Mouse (Mus musculus) lung, embryonic 14.5 days (tissue): ENCODE data around the gene M1ap. TPM values are rescaled to one million over a fixed set of nuclear protein-coding genes. Genes with fewer than 3 reads are reported as not detected.
A peak's percentile ranks its signal among the peaks of the same experiment; 100 is the strongest.

Experiments
- ATAC-seq: fragments of 200-750 bp; cut with Nextera tagmentation; 2 replicates; pipeline ENCODE4 v1.8.0; 2017; ENCODE audit warnings: mild to moderate bottlenecking, moderate TSS enrichment, moderate library complexity; ENCODE audit not compliant: insufficient read depth
- DNase-seq: peaks from one replicate; pipeline ENCODE4 v3.0.0-alpha.2; 2015
- H3K27ac ChIP-seq: fragments of 300-500 bp; sonication (generic); 2 replicates; pipeline ENCODE4 v1.5.1; 2014; ENCODE audit warnings: low read depth, mild to moderate bottlenecking, moderate library complexity
- H3K27me3 ChIP-seq: fragments of 300-500 bp; sonication (generic); 2 replicates; pipeline ENCODE4 v1.6.1; 2014; ENCODE audit warnings: low read length, control low read depth; ENCODE audit not compliant: insufficient read depth
- H3K36me3 ChIP-seq: fragments of 300-500 bp; sonication (generic); 2 replicates; pipeline ENCODE4 v1.6.1; 2014; ENCODE audit warnings: control low read depth; ENCODE audit not compliant: insufficient read depth
- H3K4me1 ChIP-seq: fragments of 300-500 bp; sonication (generic); 2 replicates; pipeline ENCODE4 v1.6.1; 2014; ENCODE audit warnings: antibody characterized with exemption, control low read depth; ENCODE audit not compliant: insufficient read depth
- H3K4me2 ChIP-seq: fragments of 300-500 bp; sonication (generic); 2 replicates; pipeline ENCODE4 v1.6.1; 2014; ENCODE audit warnings: mild to moderate bottlenecking
- H3K4me3 ChIP-seq: fragments of 300-500 bp; sonication (generic); 2 replicates; pipeline ENCODE4 v1.5.1; 2014; ENCODE audit warnings: low read depth, low read length
- H3K9ac ChIP-seq: fragments of 300-500 bp; sonication (generic); 2 replicates; pipeline ENCODE4 v1.6.1; 2014
- H3K9me3 ChIP-seq: fragments of 300-500 bp; sonication (generic); 2 replicates; pipeline ENCODE4 v1.6.1; 2016; ENCODE audit warnings: low read depth, low read length, control low read depth
- CTCF ChIP-seq: IDR thresholded peaks from 2 replicates; pipeline ENCODE4 v1.5.1; 2016; ENCODE audit warnings: antibody characterized with exemption, low read depth
- whole genome bisulfite sequencing: fragments of 180-500 bp; shearing (Covaris S2); extraction: QIAGEN DNeasy Blood & Tissue Kit; methylation state at CpG from one replicate; pipeline ENCODE4 v1.1.7; 2014; 5-methylcytosine and 5-hydroxymethylcytosine counted together
- polyA plus RNA-seq: library from polyadenylated mRNA; unstranded; fragments of >200 nt; fragmentation: Nextera tagmentation; extraction: Ambion mirVana; gene quantifications from 2 replicates; pipeline ENCODE4 v1.2.1, GENCODE M21; 2014

M1ap gene
- polyA plus RNA-seq, 1 experiment from 2014 or later, result 1.1 TPM

DNA sequence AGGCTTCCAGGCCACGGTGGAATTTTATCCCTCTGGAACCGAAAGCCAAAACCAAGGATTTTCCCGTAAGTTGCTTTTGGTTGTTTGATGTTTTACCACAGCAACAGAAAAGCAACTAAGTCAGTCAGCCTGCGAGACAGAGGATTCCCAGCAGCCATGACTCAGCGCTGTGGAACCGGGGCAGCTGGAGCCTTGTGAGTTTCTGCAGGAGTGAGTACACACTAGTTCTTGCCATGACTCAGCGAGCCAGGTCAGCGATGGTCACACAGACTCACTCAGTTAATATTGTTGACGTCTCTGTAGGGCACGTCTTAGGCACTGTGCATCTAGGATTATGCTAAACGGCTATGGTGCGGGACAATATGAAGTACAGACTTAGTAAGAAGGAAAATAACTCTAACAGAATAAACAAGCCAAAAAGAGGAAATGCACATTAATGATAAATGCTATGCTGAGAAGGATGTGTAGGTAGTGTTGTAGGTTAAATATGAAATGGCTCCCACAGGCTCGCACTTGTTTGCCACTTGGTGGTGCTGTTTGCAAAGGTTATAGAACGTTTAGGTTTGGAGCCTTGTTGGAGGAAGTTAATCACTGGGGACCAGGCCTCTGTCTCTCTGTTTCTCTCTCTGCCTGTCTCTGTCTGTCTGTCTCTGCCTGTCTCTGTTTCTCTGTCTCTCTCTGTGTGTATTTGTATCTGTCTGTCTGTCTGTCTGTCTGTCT lies 37.4 kb upstream of the M1ap start:
- Histone ChIP-seq H3K9me3 (no peaks in the 10 kb centered on the region), H3K9ac (no peak overlapping the region), H3K4me1 (no peaks in the 10 kb centered on the region), H3K27ac (no peak overlapping the region), H3K4me2 (no peak overlapping the region), H3K27me3 (no peaks in the 10 kb centered on the region), H3K4me3 (no peak overlapping the region), H3K36me3 (no peaks in the 10 kb centered on the region)
- DNase-seq, result peak; percentile 66
- 0 out of 2 replicates have a peak, but pooled peaks have one; percentile 52 for ATAC-seq
- WGBS, result 57% methylated on average over 14 of the region's 14 CpGs
- TF ChIP-seq CTCF, result peak; percentile 65

DNA sequence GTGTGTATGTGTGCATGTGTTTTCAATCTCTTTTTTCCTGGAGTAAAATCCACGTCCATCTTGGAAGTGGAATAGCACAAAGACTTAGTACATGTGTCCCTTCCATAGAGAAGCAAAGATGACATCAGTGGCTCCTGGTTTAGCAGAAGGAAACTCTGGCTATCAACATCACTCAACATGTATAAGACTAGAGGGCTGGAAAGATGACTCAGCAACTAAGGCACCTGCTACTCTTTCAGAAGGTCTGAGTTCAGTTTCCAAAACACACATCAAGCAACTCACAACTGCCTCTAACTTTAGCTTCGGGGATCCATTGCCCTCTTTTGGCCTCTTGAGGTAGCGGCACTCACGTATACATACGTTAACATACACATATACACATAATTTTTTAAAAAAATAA lies 35.4 kb upstream of the M1ap start:
- 83% methylated on average over 5 of the region's 5 CpGs for WGBS
- Histone ChIP-seq H3K4me1 (no peaks in the 10 kb centered on the region), H3K4me2 (no peak overlapping the region), H3K27ac (no peak overlapping the region), H3K9ac (no peak overlapping the region), H3K9me3 (no peaks in the 10 kb centered on the region), H3K36me3 (no peaks in the 10 kb centered on the region), H3K27me3 (no peaks in the 10 kb centered on the region), H3K4me3 (no peak overlapping the region)
- TF ChIP-seq CTCF, result no peak
- DNase-seq, result no peak
- ATAC-seq, result no peak

DNA sequence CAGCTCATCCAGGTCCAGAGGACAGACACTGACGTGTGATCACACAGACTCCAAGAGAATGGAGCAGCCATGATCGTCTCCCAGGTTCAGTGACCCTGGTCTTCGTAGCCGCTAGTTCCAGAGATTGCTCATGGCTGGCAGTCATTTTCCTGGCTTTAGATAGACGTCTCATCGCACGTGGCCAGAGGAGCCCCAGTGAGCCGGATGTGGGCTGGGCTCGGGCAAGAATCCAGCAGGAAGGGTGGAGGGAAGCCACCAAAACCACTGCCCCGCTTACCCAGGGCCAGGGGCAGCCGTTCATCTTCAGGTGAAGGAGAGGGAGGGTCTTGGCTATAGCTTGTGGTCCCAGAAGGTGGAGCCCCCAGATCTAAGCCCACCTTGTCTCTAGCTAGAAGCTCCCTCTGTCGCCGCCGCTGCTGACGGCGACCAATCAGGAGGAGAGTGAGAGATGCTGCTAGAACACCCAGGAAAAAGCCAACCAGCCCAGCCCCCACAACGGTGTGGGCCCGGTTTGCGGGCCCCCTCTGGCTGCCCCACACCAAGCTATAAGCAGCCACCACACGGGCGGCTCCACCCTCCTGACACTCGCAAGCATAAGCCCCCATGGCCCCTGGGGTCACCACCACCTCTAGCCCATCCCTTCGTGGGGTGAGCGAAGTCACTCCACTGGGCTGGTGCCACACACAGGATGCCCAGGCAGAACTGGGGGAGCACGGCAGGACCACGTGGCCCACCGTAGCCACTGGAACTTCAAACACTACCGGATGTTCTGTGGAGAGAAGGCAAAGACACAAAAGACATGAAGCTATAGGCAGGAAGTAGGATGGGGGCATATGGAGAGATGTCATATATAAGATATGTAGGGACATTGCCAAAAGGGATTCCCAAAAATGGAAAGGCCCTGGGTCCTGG lies 33.1 kb upstream of the M1ap start:
- Histone ChIP-seq H3K4me1 (no peaks in the 10 kb centered on the region), H3K4me3 (no peak overlapping the region), H3K36me3 (no peaks in the 10 kb centered on the region), H3K27me3 (no peaks in the 10 kb centered on the region), H3K27ac (no peak overlapping the region), H3K4me2 (no peak overlapping the region), H3K9me3 (no peaks in the 10 kb centered on the region), H3K9ac (no peak overlapping the region)
- 65% methylated on average over 28 of the region's 28 CpGs for WGBS
- no peak for ATAC-seq
- peak; percentile 28 for DNase-seq
- TF ChIP-seq CTCF, result no peak

DNA sequence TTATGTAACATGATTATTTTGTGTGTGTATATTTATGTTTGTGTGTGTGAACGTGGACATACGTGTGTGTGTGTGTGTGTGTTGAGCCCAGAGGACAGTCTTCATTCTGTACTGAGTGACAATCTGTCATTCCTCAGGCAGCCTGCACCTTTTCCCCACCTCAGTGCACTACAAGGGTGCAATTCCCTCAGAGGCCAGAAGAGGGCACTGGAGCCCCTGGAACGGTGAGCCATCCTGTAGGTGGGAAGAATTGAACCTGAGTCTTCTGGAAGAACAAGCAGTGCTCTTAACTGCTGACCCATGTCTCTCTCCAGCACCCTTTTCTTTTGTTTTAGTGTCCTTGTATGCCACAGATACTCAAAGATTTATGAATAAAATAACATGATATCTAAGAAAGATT lies 30.8 kb upstream of the M1ap start:
- Histone ChIP-seq H3K27me3 (no peaks in the 10 kb centered on the region), H3K4me1 (no peaks in the 10 kb centered on the region)
- peak; percentile 75 for DNase-seq

DNA sequence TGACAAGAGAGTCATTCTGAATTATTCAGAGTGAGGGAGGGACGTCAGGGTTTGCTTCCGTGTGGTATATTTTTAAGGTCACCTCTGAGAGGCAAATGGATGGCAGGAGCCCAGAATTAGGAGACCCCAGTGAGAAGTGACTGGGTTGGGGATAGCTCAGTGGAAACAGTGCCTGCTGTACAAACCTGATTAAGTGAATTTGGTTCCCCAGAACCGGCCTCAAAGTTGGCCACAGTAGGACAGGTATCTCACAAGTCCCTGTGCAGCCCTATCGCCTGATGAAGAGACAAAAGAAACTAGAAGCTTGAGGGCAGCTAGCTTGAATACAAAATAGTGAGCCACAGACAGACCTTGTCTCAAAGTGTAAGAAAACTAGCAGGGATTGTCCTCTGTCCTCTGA lies 30.2 kb upstream of the M1ap start:
- DNase-seq (no peak), ATAC-seq (no peak)
- H3K27ac ChIP-seq, result no peak overlapping the region
- no peaks in the 10 kb centered on the region for H3K36me3 ChIP-seq
- H3K9ac ChIP-seq, result no peak overlapping the region
- H3K4me1 ChIP-seq, result no peaks in the 10 kb centered on the region
- H3K9me3 ChIP-seq, result no peaks in the 10 kb centered on the region
- TF ChIP-seq CTCF, result no peak
- WGBS, result 79% methylated on average over 4 of the region's 4 CpGs
- H3K4me2 ChIP-seq, result no peak overlapping the region
- H3K4me3 ChIP-seq, result no peak overlapping the region
- H3K27me3 ChIP-seq, result no peaks in the 10 kb centered on the region

More for the DNA sequence above, 30.8 kb upstream of the M1ap start:
- H3K9ac ChIP-seq, result no peak overlapping the region
- no peak for ATAC-seq
- H3K27ac ChIP-seq, result no peak overlapping the region
- peak; percentile 89 for TF ChIP-seq CTCF
- WGBS, result 14% methylated on average over 3 of the region's 3 CpGs
- H3K4me3 ChIP-seq, result no peak overlapping the region
- H3K9me3 ChIP-seq, result no peaks in the 10 kb centered on the region
- no peak overlapping the region for H3K4me2 ChIP-seq
- no peaks in the 10 kb centered on the region for H3K36me3 ChIP-seq

DNA sequence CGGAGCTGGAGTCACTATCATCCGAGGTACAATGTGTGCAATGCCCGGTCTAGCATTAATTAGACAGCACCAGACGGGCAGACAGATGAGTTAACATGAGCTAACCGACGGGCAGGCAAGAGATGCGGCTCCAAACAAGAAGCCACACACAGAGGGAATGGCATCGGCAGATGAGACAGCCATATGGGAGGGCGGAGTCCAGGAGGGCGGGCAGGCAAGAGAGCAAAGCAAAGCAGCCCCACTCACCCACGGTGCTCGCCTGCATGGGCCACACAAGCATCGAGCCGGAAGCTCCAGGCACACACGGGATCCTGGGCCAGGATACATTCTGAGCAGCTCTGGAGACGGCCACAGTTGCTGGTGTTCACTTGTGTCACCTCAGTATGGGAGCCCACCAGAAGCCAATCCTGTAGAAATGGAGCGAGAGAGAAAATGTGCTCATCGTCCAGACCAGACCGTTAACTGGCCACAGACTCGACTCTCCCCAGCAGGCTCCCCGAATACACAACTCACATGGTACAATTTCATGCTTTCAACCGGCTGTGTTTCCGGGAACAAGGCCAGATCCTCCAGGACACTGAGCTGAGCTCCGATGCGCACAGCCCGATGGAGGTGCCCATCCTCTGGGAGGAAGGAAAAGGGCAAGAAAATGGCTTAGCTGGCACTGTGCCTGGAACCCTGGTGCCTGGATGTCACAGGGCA lies 29.5 kb upstream of the M1ap start:
- Histone ChIP-seq H3K27me3 (no peaks in the 10 kb centered on the region), H3K4me3 (no peak overlapping the region), H3K27ac (no peak overlapping the region), H3K9me3 (no peaks in the 10 kb centered on the region), H3K36me3 (no peaks in the 10 kb centered on the region), H3K9ac (no peak overlapping the region), H3K4me1 (no peaks in the 10 kb centered on the region), H3K4me2 (no peak overlapping the region)
- DNase-seq (peak; percentile 27), ATAC-seq (peak; percentile 16; the same call in 1 of the 2 replicates)
- 68% methylated on average over 26 of the region's 26 CpGs for WGBS
- TF ChIP-seq CTCF, result no peak

DNA sequence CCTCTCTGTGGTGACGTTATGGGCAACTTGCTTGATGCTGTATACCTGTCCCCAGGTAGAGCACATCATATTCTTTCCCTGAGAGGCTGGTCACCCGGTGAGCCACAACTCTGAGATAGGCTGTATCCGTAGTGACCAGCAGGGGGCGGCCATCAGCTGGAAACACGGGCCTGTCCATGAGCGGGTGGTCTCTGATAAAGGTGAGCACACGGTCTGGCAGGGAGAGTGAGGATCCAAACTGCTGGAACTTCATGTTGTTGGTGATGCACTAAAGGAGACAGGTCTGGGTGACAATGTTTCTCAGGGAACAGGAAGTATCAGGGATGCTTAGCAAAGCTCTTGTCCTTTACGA lies 28.9 kb upstream of the M1ap start:
- ATAC-seq, result peak; percentile 64; the same call in 1 of the 2 replicates
- no peaks in the 10 kb centered on the region for H3K36me3 ChIP-seq
- DNase-seq, result peak; percentile 70
- no peak overlapping the region for H3K27ac ChIP-seq
- no peaks in the 10 kb centered on the region for H3K4me1 ChIP-seq
- no peak overlapping the region for H3K4me2 ChIP-seq
- H3K4me3 ChIP-seq, result no peak overlapping the region
- H3K9me3 ChIP-seq, result no peaks in the 10 kb centered on the region
- peak; percentile 90 for TF ChIP-seq CTCF
- H3K9ac ChIP-seq, result no peak overlapping the region
- no peaks in the 10 kb centered on the region for H3K27me3 ChIP-seq
- WGBS, result 16% methylated on average over 8 of the region's 8 CpGs
